ENCODE assay signal across 7 mouse cellular contexts in the genomic region with DNA sequence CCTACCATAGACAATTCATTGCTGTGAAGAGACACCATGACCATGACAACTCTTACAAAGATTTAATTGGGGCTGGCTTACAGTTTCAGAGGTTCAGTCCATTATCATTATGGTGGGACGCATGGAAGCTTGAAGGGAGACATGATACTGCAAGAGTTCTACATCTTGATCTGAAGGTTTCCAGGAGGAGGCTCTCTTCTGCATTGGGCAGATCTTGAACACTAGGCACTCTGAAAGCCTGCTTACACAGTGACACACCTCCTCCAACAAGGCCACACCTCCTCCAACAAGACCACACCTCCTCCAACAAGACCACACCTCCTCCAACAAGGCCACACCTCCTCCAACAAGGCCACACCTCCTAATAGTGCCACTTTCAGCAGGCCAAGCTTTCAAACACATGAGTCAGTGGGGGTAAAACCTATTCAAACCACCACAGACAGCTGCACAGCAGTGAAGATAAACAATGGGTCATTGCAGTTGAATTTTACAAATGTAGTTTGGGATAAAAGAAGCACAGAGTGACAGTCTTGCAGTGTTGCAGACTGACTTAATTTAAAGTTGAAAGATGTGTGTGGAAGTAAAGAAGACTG.
"Had no signal": no experiment of that assay in that cellular context is flagged by ENCODE, and none has a peak within 500 bp of the region (broad histone marks: within the 10 kb centered on the region; RNA-seq: fewer than 3 reads in every experiment).

No protein-coding gene starts in this region.

- DNase-seq: kidney, adult 2 months; kidney, postnatal 14 days; lung, embryonic 14.5 days; lung, postnatal 10 days; lung, postnatal 4 days; right cerebral cortex, postnatal 25 days; thymus, postnatal 36 days had no signal
